Mouse (Mus musculus) hindbrain, embryonic 14.5 days (tissue): ENCODE results near the gene Cerkl. TPM values are rescaled to one million over a fixed set of nuclear protein-coding genes. Genes with fewer than 3 reads are reported as not detected.
A peak's percentile ranks its signal among the peaks of the same experiment; 100 is the strongest.

Source experiments
- ATAC-seq: fragments of 200-750 bp; cut with Nextera tagmentation; 2 replicates; pipeline ENCODE4 v1.8.0; 2017; ENCODE audit warnings: moderate number of reproducible peaks, mild to moderate bottlenecking, moderate TSS enrichment, moderate library complexity; ENCODE audit not compliant: low FRiP score
- DNase-seq: peaks from one replicate; pipeline ENCODE4 v3.0.0-alpha.2; 2015; ENCODE audit warnings: low spot score
- H3K27ac ChIP-seq: fragments of 300-500 bp; sonication (generic); 2 replicates; pipeline ENCODE4 v1.5.1; 2014; ENCODE audit warnings: mild to moderate bottlenecking, moderate library complexity
- H3K27me3 ChIP-seq: fragments of 300-500 bp; sonication (generic); 2 replicates; pipeline ENCODE4 v1.6.1; 2014; ENCODE audit warnings: mild to moderate bottlenecking, low read length, mixed read lengths; ENCODE audit not compliant: control insufficient read depth, insufficient read depth
- H3K36me3 ChIP-seq: fragments of 300-500 bp; sonication (generic); replicated peaks from 2 replicates; pipeline ENCODE4 v1.6.1; 2014; ENCODE audit not compliant: control insufficient read depth, insufficient read depth
- H3K4me1 ChIP-seq: fragments of 300-500 bp; sonication (generic); replicated peaks from 2 replicates; pipeline ENCODE4 v1.6.1; 2014; ENCODE audit warnings: antibody characterized with exemption, low read length, mixed read lengths; ENCODE audit not compliant: control insufficient read depth, insufficient read depth
- H3K4me2 ChIP-seq: fragments of 300-500 bp; sonication (generic); replicated peaks from 2 replicates; pipeline ENCODE4 v1.6.1; 2014; ENCODE audit warnings: mild to moderate bottlenecking, moderate library complexity
- H3K4me3 ChIP-seq: fragments of 300-500 bp; sonication (generic); replicated peaks from 2 replicates; pipeline ENCODE4 v1.5.1; 2014; ENCODE audit warnings: mild to moderate bottlenecking, low read length
- H3K9ac ChIP-seq: fragments of 300-500 bp; sonication (generic); 2 replicates; pipeline ENCODE4 v1.6.1; 2014
- H3K9me3 ChIP-seq: fragments of 300-500 bp; sonication (generic); 2 replicates; pipeline ENCODE4 v1.6.1; 2016; ENCODE audit warnings: low read length; ENCODE audit not compliant: control insufficient read depth
- WGBS: fragments of 180-500 bp; shearing (Covaris S2); extraction: QIAGEN DNeasy Blood & Tissue Kit; methylation state at CpG from one replicate; pipeline ENCODE4 v1.1.7; 2014; 5-methylcytosine and 5-hydroxymethylcytosine counted together
- polyA plus RNA-seq: library from polyadenylated mRNA; unstranded; fragments of >200 nt; fragmentation: Nextera tagmentation; extraction: Ambion mirVana; gene quantifications from 2 replicates; pipeline ENCODE4 v1.2.1, GENCODE M21; 2014

The Cerkl gene
- polyA plus RNA-seq, result 1.2 and 1.7 TPM in 2 replicates

DNA sequence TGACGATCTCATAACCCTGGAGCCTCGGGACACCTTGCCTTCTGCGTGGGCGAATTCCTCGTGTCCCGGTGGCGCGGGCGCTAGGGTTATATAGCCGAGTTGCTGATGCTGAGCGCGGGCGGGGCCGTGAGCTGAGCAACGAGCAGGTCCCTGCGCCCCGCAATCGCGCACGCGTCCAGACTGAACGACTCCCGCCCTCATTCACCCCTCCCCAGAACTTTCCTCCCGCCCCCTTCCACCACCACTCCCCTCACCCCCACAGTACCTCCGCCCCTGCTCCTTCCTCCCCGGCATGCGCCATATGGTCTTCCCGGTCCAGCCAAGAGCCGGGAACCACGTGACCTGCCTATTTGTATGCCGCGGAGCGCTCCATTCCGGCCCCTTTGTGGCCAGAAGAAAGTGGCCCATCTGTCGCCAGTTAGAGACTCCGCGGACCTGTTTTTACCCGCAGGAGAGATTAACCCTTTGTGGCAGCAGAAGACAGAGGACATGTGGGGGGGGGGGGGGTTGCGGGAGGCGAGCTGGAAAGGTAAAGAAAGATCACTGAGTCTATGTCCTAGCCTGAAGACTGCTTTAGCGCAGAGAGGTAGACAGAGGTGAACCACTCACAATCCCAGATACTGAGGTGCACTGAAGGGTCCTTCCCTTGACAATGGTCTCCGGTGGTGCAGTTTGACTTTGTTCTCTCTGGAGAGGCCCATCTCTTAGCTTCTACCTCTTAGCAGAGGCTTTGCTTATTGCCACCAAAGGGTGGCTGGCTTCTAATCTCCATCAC, at the start of gene Cerkl, which contains the start of gene Neurod1:
Cerkl (minus strand) TSS at position 211 of the 775 bp plus-strand sequence.
Neurod1 (minus strand) TSS at position 177 of the 775 bp plus-strand sequence.
- H3K36me3 ChIP-seq, result no peaks in the 10 kb centered on the region
- peak within 1 kb of the TSS; percentile 42 for H3K4me3 ChIP-seq
- H3K27me3 ChIP-seq, result peaks cover 45% of the 10 kb centered on the region
- H3K4me1 ChIP-seq, result peaks cover 20% of the 10 kb centered on the region
- peak within 1 kb of the TSS; percentile 61 for H3K4me2 ChIP-seq
- ATAC-seq, result peak; percentile 88
- no peaks in the 10 kb centered on the region for H3K9me3 ChIP-seq
- under 1% methylated on average over 41 of the region's 42 CpGs for WGBS
- peak within 1 kb of the TSS; percentile 65 for H3K9ac ChIP-seq
- H3K27ac ChIP-seq, result peak within 1 kb of the TSS; percentile 79; the same call in 1 of the 2 replicates
- DNase-seq, result peak; percentile 78

DNA sequence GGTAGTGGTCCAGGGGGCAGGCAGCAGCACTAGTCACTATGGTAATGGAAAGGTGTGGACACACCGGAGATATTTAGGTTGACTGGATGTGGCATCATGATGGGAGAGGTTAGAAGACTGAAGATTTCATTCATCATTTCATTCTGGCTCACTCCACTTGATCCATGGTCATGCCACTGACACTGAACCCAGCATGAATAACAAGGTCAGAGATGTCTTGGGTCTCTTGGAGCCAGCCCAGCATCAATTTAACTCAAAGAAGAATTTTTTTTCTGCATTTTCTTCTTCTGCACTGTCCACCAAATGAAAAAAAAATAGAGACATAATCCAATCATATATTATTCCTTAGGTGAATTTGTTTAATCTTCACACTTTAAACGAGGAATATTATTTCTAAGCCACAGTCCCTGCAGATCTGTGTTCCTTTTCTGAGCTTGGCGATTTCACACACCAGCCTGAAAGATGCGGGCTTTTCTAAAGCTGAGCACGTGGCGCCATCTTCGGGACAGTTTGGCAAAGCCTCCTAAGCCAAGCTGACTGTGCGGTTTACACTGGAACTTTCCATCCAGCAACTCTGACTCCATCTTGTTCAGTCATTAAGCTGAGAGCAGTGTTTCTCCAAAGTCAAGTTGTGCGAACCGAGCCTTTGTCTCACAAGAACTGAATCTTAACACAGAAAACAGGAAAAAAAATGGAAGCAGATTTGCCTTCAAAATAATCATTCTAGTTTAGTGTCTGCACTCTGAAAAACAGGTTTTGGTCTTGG, 42.6 kb upstream of the Cerkl start:
- H3K9ac ChIP-seq, result no peak overlapping the region
- H3K4me2 ChIP-seq, result no peak overlapping the region
- H3K27me3 ChIP-seq, result no peaks in the 10 kb centered on the region
- DNase-seq (peak; percentile 95), ATAC-seq (peak; percentile 84)
- 24% methylated on average over 10 of the region's 10 CpGs for WGBS
- H3K4me1 ChIP-seq, result no peaks in the 10 kb centered on the region
- no peak overlapping the region for H3K27ac ChIP-seq
- no peak overlapping the region for H3K4me3 ChIP-seq
- H3K36me3 ChIP-seq, result no peaks in the 10 kb centered on the region
- no peaks in the 10 kb centered on the region for H3K9me3 ChIP-seq

DNA sequence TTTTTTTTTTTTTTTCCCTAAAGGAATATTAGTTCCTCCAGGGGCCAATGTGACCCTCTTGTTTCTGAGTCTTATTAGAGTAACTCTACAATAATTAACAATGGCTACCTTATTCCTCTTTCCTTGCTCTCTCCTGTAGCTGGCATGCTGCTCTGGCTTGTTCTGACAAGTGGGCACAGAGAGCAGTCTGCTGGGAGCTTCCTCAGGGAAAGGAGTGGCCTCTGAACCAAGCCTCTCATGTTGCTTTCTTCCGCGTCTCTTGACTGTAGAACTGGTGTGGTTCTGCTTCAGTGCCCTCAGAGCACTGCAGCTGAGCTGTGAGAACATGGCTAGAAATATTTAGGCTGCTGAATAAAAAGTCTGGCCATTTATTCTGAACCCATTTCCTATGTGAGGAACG, 28.5 kb upstream of the Cerkl start:
- Histone ChIP-seq H3K4me2 (no peak overlapping the region), H3K36me3 (no peaks in the 10 kb centered on the region), H3K9me3 (no peaks in the 10 kb centered on the region), H3K4me1 (no peaks in the 10 kb centered on the region), H3K9ac (no peak overlapping the region), H3K4me3 (no peak overlapping the region), H3K27me3 (no peaks in the 10 kb centered on the region), H3K27ac (no peak overlapping the region)
- no peak for ATAC-seq
- 55% methylated on average over 3 of the region's 3 CpGs for WGBS
- DNase-seq, result no peak

DNA sequence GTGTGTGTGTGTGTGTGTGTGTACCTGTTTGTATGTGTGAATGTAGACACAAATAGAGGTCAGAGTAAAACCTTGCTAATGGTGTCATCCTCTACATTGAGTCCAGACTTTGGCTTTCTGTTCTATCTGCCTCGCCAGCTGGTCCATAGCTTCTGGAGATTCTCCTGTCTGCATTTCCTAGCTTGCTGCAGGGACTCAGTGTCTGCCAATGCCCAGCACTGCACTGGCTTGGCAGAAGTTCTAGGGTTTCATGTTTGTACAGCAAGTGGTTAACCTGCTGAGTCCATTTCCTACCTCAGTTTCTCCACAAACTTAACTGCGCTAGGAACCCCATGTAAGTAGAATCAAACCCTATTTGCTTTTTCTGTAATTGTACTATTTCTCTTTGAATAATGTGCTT, 25.9 kb upstream of the Cerkl start:
- no peaks in the 10 kb centered on the region for H3K4me1 ChIP-seq
- H3K27me3 ChIP-seq, result no peaks in the 10 kb centered on the region
- WGBS, result 94% methylated on average over 2 of the region's 2 CpGs
- no peaks in the 10 kb centered on the region for H3K36me3 ChIP-seq
- no peak for DNase-seq
- H3K27ac ChIP-seq, result no peak overlapping the region
- H3K9ac ChIP-seq, result no peak overlapping the region
- no peak overlapping the region for H3K4me2 ChIP-seq
- no peaks in the 10 kb centered on the region for H3K9me3 ChIP-seq
- no peak for ATAC-seq
- H3K4me3 ChIP-seq, result no peak overlapping the region

- ATAC-seq (no peak), DNase-seq (no peak)
- Histone ChIP-seq H3K4me2 (no peak overlapping the region), H3K27me3 (peaks cover 42% of the 10 kb centered on the region), H3K4me3 (no peak overlapping the region), H3K9me3 (no peaks in the 10 kb centered on the region), H3K9ac (no peak overlapping the region), H3K36me3 (no peaks in the 10 kb centered on the region), H3K4me1 (peaks cover 20% of the 10 kb centered on the region), H3K27ac (no peak overlapping the region)
- 92% methylated on average over 4 of the region's 4 CpGs for WGBS
Measured at GRCm38 (mm10) chr2:79462411-79462810, 5.8 kb upstream of the Cerkl start.

- no peak for ATAC-seq
- Histone ChIP-seq H3K9me3 (no peaks in the 10 kb centered on the region), H3K27me3 (peaks cover 46% of the 10 kb centered on the region), H3K27ac (no peak overlapping the region), H3K4me1 (peaks cover 20% of the 10 kb centered on the region), H3K4me3 (no peak overlapping the region), H3K9ac (no peak overlapping the region), H3K4me2 (no peak overlapping the region), H3K36me3 (no peaks in the 10 kb centered on the region)
- DNase-seq, result no peak
- 56% methylated on average over 2 of the region's 2 CpGs for WGBS
Measured at GRCm38 (mm10) chr2:79461861-79462260, 5.3 kb upstream of the Cerkl start.

DNA sequence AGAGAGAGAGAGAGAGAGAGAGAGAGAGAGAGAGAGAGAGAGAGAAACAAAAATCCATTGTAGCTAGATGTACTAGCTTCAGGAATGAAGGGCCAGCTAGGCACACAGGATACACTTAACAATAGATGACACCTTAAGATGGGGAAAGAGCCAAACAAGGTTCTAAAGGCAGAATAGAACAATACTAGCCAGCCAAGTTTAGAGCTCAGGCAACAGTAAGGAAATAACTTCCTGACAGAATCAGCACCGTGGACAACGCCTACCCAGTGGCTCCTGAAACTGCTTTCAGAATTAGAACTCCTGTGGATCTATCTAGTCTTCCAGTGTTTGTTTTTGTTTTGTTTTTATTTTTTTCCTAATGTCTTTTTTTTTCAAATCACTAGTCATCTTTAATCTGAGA, 4.0 kb upstream of the Cerkl start:
- Histone ChIP-seq H3K4me3 (no peak overlapping the region), H3K4me2 (peak overlapping the region; percentile 45; the same call in 1 of the 2 replicates), H3K27me3 (peaks cover 46% of the 10 kb centered on the region), H3K9ac (no peak overlapping the region), H3K27ac (no peak overlapping the region), H3K36me3 (no peaks in the 10 kb centered on the region), H3K9me3 (no peaks in the 10 kb centered on the region), H3K4me1 (peaks cover 20% of the 10 kb centered on the region)
- WGBS, result 13% methylated on average over 2 of the region's 2 CpGs
- ATAC-seq, result no peak
- DNase-seq, result no peak

GRCm38 (mm10) chr2:79460107-79460506, 3.5 kb upstream of the Cerkl start:
- Histone ChIP-seq H3K9me3 (no peaks in the 10 kb centered on the region), H3K27ac (peak overlapping the region; percentile 48; the same call in 1 of the 2 replicates), H3K27me3 (peaks cover 47% of the 10 kb centered on the region), H3K4me2 (peak overlapping the region; percentile 45), H3K4me3 (no peak overlapping the region; the same call in 1 of the 2 replicates), H3K9ac (peak overlapping the region; percentile 49; the same call in 1 of the 2 replicates), H3K4me1 (peaks cover 20% of the 10 kb centered on the region), H3K36me3 (no peaks in the 10 kb centered on the region)
- DNase-seq (no peak), ATAC-seq (no peak)
- 6% methylated on average over 14 of the region's 14 CpGs for whole genome bisulfite sequencing
